Mouse (Mus musculus) CH12.LX (cell line): ENCODE measurements around the gene Spata25. TPM values are rescaled to one million over a fixed set of nuclear protein-coding genes. Genes with fewer than 3 reads are reported as not detected.
"Not testable (repeated sequence)": the region's sequence is repeated elsewhere in the genome, so short reads cannot be mapped to it uniquely, and the experiment has no call there.

Experiments
- DNase-seq: peaks from one replicate; pipeline ENCODE4 v3.0.0-alpha.2; 2013; ENCODE audit errors: extremely low read depth
- H3K27ac ChIP-seq: 2 replicates; pipeline ENCODE4 v1.5.1; 2012; ENCODE audit warnings: low read depth, mild to moderate bottlenecking, control low read depth, moderate library complexity; ENCODE audit not compliant: insufficient read depth
- H3K27me3 ChIP-seq: replicated peaks from 2 replicates; pipeline ENCODE3; 2012; ENCODE audit warnings: inconsistent platforms
- H3K36me3 ChIP-seq, 2 experiments: replicated peaks in 1 of 2; 2 replicates each; pipeline versions ENCODE3 to v1.6.1; 2012; ENCODE audit warnings: inconsistent platforms in 1 of 2, low read length in 1 of 2, mild to moderate bottlenecking in 1 of 2, mixed read lengths in 1 of 2, moderate library complexity in 1 of 2; ENCODE audit not compliant: control insufficient read depth in 1 of 2, insufficient read depth in 1 of 2
- H3K4me1 ChIP-seq, 2 experiments: 2 replicates each; pipeline ENCODE4 v1.6.1; 2012; ENCODE audit warnings: inconsistent platforms in 1 of 2, moderate library complexity in 1 of 2; ENCODE audit not compliant: insufficient read depth in 2 of 2, control insufficient read depth in 1 of 2
- H3K4me2 ChIP-seq: 2 replicates; pipeline ENCODE4 v1.6.1; 2012; ENCODE audit warnings: low read depth, mild to moderate bottlenecking, control low read depth; ENCODE audit not compliant: poor library complexity, insufficient read depth, severe bottlenecking
- H3K4me3 ChIP-seq, 3 experiments: fragments of 150-350 bp in 1 of 3; sonication (generic) in 1 of 3; replicated peaks in 1 of 3; 2 replicates each; pipeline versions ENCODE3 to v1.5.1; 2011 to 2012; ENCODE audit warnings: low read depth in 2 of 3, low read length in 2 of 3, mild to moderate bottlenecking in 2 of 3, moderate library complexity in 2 of 3, control low read depth in 1 of 3, improper control_type of control experiment in 1 of 3, inconsistent platforms in 1 of 3, mixed read lengths in 1 of 3; ENCODE audit not compliant: poor library complexity in 1 of 3
- H3K79me2 ChIP-seq: replicated peaks from 2 replicates; pipeline ENCODE4 v1.6.1; 2012; ENCODE audit warnings: mild to moderate bottlenecking, moderate library complexity; ENCODE audit not compliant: control insufficient read depth, poor library complexity, insufficient read depth, severe bottlenecking; ENCODE audit errors: extremely low read depth
- H3K9ac ChIP-seq: 2 replicates; pipeline ENCODE4 v1.6.1; 2012; ENCODE audit warnings: low read depth, mild to moderate bottlenecking, control low read depth, moderate library complexity; ENCODE audit not compliant: insufficient read depth
- H3K9me3 ChIP-seq: replicated peaks from 2 replicates; pipeline ENCODE3; 2012; ENCODE audit warnings: low read length, inconsistent platforms, mixed read lengths
- BHLHE40 ChIP-seq: IDR thresholded peaks from 2 replicates; pipeline ENCODE4 v1.6.1; 2011; ENCODE audit warnings: mild to moderate bottlenecking, low read depth, low read length, improper control_type of control experiment
- CTCF ChIP-seq, 2 experiments: IDR thresholded peaks in 1 of 2; conservative IDR thresholded peaks in 1 of 2; 2 replicates each; pipeline ENCODE4 v1.5.1; 2011 to 2012; ENCODE audit warnings: low read depth in 2 of 2, low read length in 2 of 2, improper control_type of control experiment in 1 of 2, inconsistent platforms in 1 of 2, mild to moderate bottlenecking in 1 of 2, moderate library complexity in 1 of 2
- HCFC1 ChIP-seq: IDR thresholded peaks from 2 replicates; pipeline ENCODE4 v1.6.1; 2012; ENCODE audit warnings: low read depth, mild to moderate bottlenecking, inconsistent platforms, low read length, improper control_type of control experiment
- JUN ChIP-seq: IDR thresholded peaks from 2 replicates; pipeline ENCODE4 v1.6.1; 2011; ENCODE audit warnings: low read depth, mild to moderate bottlenecking, low read length, improper control_type of control experiment, moderate library complexity; ENCODE audit not compliant: insufficient read depth
- JUND ChIP-seq: conservative IDR thresholded peaks from 2 replicates; pipeline ENCODE4 v1.6.1; 2011; ENCODE audit warnings: low read depth, low read length, improper control_type of control experiment
- MAX ChIP-seq: IDR thresholded peaks from 2 replicates; pipeline ENCODE4 v1.6.1; 2011; ENCODE audit warnings: low read length, improper control_type of control experiment
- MXI1 ChIP-seq: IDR thresholded peaks from 2 replicates; pipeline ENCODE4 v1.6.1; 2011; ENCODE audit warnings: mild to moderate bottlenecking, low read depth, low read length, improper control_type of control experiment
- NELFE ChIP-seq: IDR thresholded peaks from 2 replicates; pipeline ENCODE4 v1.6.1; 2011; ENCODE audit warnings: low read depth, low read length, improper control_type of control experiment
- NRF1 ChIP-seq: IDR thresholded peaks from 2 replicates; pipeline ENCODE4 v1.6.1; 2014; ENCODE audit warnings: low read depth, mild to moderate bottlenecking, inconsistent platforms, low read length, improper control_type of control experiment, moderate library complexity
- SIN3A ChIP-seq: IDR thresholded peaks from 2 replicates; pipeline ENCODE4 v1.6.1; 2012; ENCODE audit warnings: low read length, improper control_type of control experiment, inconsistent platforms
- TBP ChIP-seq: conservative IDR thresholded peaks from 2 replicates; pipeline ENCODE4 v1.6.1; 2011; ENCODE audit warnings: low read depth, low read length, improper control_type of control experiment
- ZMIZ1 ChIP-seq: IDR thresholded peaks from 2 replicates; pipeline ENCODE4 v1.6.1; 2012; ENCODE audit warnings: low read depth, mild to moderate bottlenecking, inconsistent platforms, low read length, improper control_type of control experiment
- dilution Hi-C: fragments of 300-500 bp; cut with MboI; formaldehyde crosslinking; loops from 2 replicates; pipeline ENCODE4 v1.14.3; 2020; ENCODE audit warnings: low sequenced_read_pairs; ENCODE audit not compliant: extremely low pct_unique_long_range_greater_than_20kb, extremely low pct_ligation_motif_present
- in situ Hi-C: fragments of 300-500 bp; cut with MboI; formaldehyde crosslinking; loops from 3 replicates; pipeline ENCODE4 v1.14.3; 2019; ENCODE audit warnings: low sequenced_read_pairs, low pct_ligation_motif_present, low pct_unique_long_range_greater_than_20kb, mixed read lengths
- polyA plus RNA-seq: library from polyadenylated mRNA; unstranded; fragments of >175 nt; gene quantifications from 2 replicates; pipeline ENCODE4 v1.2.1, GENCODE M21; 2012; ENCODE audit warnings: low read depth; ENCODE audit not compliant: insufficient read length
- total RNA-seq, 2 experiments: library from RNA; depleted of rRNA; stranded (reverse); fragments of 300-350 nt in 1 of 2; fragments of >200 nt in 1 of 2; gene quantifications; 2 replicates each; pipeline ENCODE4 v1.2.3; 2012 to 2014

Gene Spata25
- total and polyA plus RNA-seq, 3 experiments = not detected

DNA sequence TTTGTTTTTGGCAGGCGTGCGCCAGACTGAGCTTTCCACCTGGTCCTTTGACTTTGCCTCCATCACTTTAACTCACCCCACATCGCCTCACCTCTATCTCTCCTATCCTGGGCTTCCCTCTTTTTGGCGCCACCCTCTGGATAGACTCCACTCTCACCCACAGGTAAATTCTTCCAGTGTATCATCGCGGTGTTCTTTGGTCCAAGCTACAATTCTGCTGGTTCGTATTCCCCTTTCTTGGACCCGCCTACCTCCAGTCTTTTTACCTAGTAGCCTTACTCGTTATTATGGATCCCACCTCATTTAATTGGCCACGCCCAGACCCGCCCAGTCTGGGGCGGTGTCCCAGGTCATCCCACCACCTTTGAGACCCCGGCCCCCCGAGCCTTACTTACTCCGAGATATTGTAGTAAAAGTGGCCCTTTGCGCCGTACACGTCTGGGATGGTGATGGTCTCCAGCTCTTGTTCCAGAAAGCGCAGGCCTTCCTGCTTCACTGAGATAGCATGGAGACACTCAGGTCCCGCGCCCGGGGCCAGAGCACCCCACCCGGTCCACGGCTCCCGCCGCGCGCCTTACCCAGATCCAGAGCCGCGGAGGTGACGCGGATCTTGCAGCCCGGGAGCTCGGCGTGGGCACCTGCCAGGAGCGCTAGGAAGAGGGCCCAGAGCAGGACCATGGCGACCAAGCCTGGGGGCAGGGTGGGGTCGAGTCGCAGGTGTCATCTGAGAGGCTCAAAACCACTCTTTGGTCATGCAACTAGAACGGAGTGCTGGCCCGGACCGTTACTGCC lies 28.2 kb upstream of the Spata25 start:
- Histone ChIP-seq H3K27me3 (peaks cover 19% of the 10 kb centered on the region), H3K4me3 (peak overlapping the region; percentile 46 to 57 (median 47))
- dilution Hi-C loops = no loop called here

DNA sequence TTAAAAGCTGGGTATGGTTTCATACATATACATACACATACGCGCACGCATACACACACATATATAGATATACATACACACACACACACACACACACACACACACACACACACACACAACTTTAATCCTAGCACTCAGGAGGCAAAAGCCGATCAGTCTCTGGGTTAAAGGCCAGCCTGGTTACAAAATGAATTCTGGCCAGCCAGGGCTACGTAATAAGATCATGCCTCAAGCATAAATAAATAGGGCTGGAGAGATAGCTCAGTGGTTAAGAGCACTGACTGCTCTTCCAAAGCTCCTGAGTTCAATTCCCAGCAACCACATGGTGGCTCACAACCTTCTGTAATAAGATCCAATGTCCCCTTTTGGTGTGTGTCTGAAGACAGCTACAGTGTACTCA lies 27.2 kb upstream of the Spata25 start:
- H3K27me3 ChIP-seq = peaks cover 19% of the 10 kb centered on the region
- H3K4me1 ChIP-seq = peaks cover 0 to 24% of the 10 kb centered on the region in 2 experiments; a peak in 2 of 4 replicates
- H3K4me3 ChIP-seq, DNase-seq, H3K27ac ChIP-seq, in situ Hi-C loops, dilution Hi-C loops, H3K9me3 ChIP-seq, H3K36me3 ChIP-seq, H3K79me2 ChIP-seq, H3K9ac ChIP-seq: not testable (repeated sequence)
- H3K4me2 ChIP-seq = 0 out of 2 replicates have a peak overlapping the region, but pooled peaks have one; percentile 49

More for the DNA sequence above, 28.2 kb upstream of the Spata25 start:
- no peaks in the 10 kb centered on the region for H3K36me3 ChIP-seq
- no peaks in the 10 kb centered on the region for H3K9me3 ChIP-seq
- no peaks in the 10 kb centered on the region for H3K79me2 ChIP-seq
- in situ Hi-C loops = no loop called here
- H3K27ac ChIP-seq = no peak overlapping the region
- TF ChIP-seq SIN3A = no peak; the same call in 1 of the 2 replicates
- TF ChIP-seq CTCF (conservative IDR thresholded peaks at IDR 0.05 in 1 of 2, IDR thresholded peaks at IDR 0.05 in 1 of 2; ENCODE audit: low read depth in 2 of 2, low read length in 2 of 2) = peak in 1 of 2 experiments; percentile 28; a peak in 2 of 4 replicates
- TF ChIP-seq, all 38 proteins: peak for 1
- no peak for DNase-seq
- peak overlapping the region; percentile 49 for H3K4me2 ChIP-seq
- H3K4me1 ChIP-seq = peaks cover 0 to 30% of the 10 kb centered on the region in 2 experiments; a peak in 2 of 4 replicates
- H3K9ac ChIP-seq = 0 out of 2 replicates have a peak overlapping the region, but pooled peaks have one; percentile 7

DNA sequence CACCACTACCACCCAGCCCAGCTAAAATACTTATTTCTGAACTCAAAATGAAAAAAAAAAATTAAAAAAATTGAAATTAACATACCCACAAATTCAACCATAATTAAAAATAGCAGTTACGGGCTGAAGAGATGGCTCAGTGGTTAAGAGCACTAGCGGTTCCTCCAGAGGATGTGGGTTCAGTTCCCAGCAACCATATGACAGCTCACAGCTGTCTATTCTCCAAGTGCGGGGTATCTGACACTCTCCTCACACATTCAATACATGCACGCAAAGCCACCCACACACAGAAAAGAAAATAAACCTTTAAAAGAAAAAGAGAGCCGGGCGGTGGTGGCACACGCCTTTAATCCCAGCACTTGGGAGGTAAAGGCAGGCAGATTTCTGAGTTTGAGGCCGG lies 21.7 kb upstream of the Spata25 start:
- Histone ChIP-seq H3K4me3 (no peak overlapping the region), H3K79me2 (no peaks in the 10 kb centered on the region), H3K9me3 (peaks cover 7% of the 10 kb centered on the region), H3K27ac (no peak overlapping the region), H3K27me3 (no peaks in the 10 kb centered on the region), H3K4me2 (no peak overlapping the region), H3K4me1 (no peaks in the 10 kb centered on the region), H3K36me3 (no peaks in the 10 kb centered on the region), H3K9ac (no peak overlapping the region)
- TF ChIP-seq JUND (no peak), MXI1 (no peak), MAX (no peak), NRF1 (no peak), JUN (no peak), SIN3A (no peak), HCFC1 (no peak), TBP (no peak), ZMIZ1 (no peak), BHLHE40 (no peak), NELFE (no peak)
- in situ Hi-C loops = no loop called here
- no peak for DNase-seq
- dilution Hi-C loops = no loop called here
